Mouse (Mus musculus): Measurements from ENCODE around the gene Olfr1128. TPM values are rescaled to one million over a fixed set of nuclear protein-coding genes. Genes with fewer than 3 reads are reported as not detected.
A peak's percentile ranks its signal among the peaks of the same experiment; 100 is the strongest.
"Not testable (repeated sequence)": the region's sequence is repeated elsewhere in the genome, so short reads cannot be mapped to it uniquely, and the experiment has no call there.

Gene Olfr1128
- polyA plus RNA-seq (2015; fragmentation: Nextera tagmentation; extraction: Ambion mirVana) = not detected in 2 replicates

GRCm38 (mm10) chr2:87545442-87545841 is at the start of gene Olfr1128:
Gene Olfr1128, minus strand, starts transcription at chr2:87545542.
- Histone ChIP-seq H3K27me3 (ENCODE audit: control insufficient read depth, insufficient read depth, low read depth, low read length) (no peaks in the 10 kb centered on the region), H3K4me2 (ENCODE audit: low read length) (no peak within 1 kb of the TSS), H3K27ac (ENCODE audit: low read length) (no peak within 1 kb of the TSS), H3K9me3 (replicated peaks; ENCODE audit: control insufficient read depth, low read length, poor library complexity, severe bottlenecking) (no peaks in the 10 kb centered on the region), H3K4me3 (ENCODE audit: low read depth, low read length) (no peak within 1 kb of the TSS), H3K36me3 (ENCODE audit: control insufficient read depth, insufficient read depth, low read length) (no peaks in the 10 kb centered on the region), H3K9ac (ENCODE audit: low read depth, low read length) (no peak within 1 kb of the TSS), H3K4me1 (ENCODE audit: control insufficient read depth, insufficient read depth, low read length) (no peaks in the 10 kb centered on the region)
- no peak for ATAC-seq
- 96% methylated on average over 1 of the region's 1 CpGs for WGBS

GRCm38 (mm10) chr2:87573602-87574001 is 28.3 kb upstream of the Olfr1128 start, which contains the start of gene Olfr1129:
Gene Olfr1129, plus strand, starts transcription at chr2:87573902.
- WGBS = 70% methylated on average over 1 of the region's 1 CpGs
- not testable (repeated sequence) for ATAC-seq; H3K4me2 ChIP-seq (ENCODE audit: low read length); H3K4me3 ChIP-seq (ENCODE audit: low read depth, low read length); H3K27ac ChIP-seq (ENCODE audit: low read length); H3K9ac ChIP-seq (ENCODE audit: low read depth, low read length); H3K36me3 ChIP-seq (ENCODE audit: control insufficient read depth, insufficient read depth, low read length); H3K4me1 ChIP-seq (ENCODE audit: control insufficient read depth, insufficient read depth, low read length); H3K27me3 ChIP-seq (ENCODE audit: control insufficient read depth, insufficient read depth, low read depth, low read length); H3K9me3 ChIP-seq (replicated peaks; ENCODE audit: control insufficient read depth, low read length, poor library complexity, severe bottlenecking)

- no peak for ATAC-seq
- no peak overlapping the region for H3K27ac ChIP-seq (ENCODE audit: low read length)
- 63% methylated on average over 2 of the region's 2 CpGs for WGBS
Observed at GRCm38 (mm10) chr2:87534826-87535225, 10.5 kb downstream of the Olfr1128 start.

GRCm38 (mm10) chr2:87531496-87531895 is 13.8 kb downstream of the Olfr1128 start, which contains the start of gene Olfr153:
Gene Olfr153, plus strand, starts transcription at chr2:87531796.
- H3K9ac ChIP-seq (ENCODE audit: low read depth, low read length) = no peak within 1 kb of the TSS
- no peak for ATAC-seq
- no peaks in the 10 kb centered on the region for H3K27me3 ChIP-seq (ENCODE audit: control insufficient read depth, insufficient read depth, low read depth, low read length)
- no peaks in the 10 kb centered on the region for H3K9me3 ChIP-seq (replicated peaks; ENCODE audit: control insufficient read depth, low read length, poor library complexity, severe bottlenecking)
- no peak within 1 kb of the TSS for H3K4me3 ChIP-seq (ENCODE audit: low read depth, low read length)
- no peaks in the 10 kb centered on the region for H3K36me3 ChIP-seq (ENCODE audit: control insufficient read depth, insufficient read depth, low read length)
- H3K27ac ChIP-seq (ENCODE audit: low read length) = no peak within 1 kb of the TSS
- H3K4me2 ChIP-seq (ENCODE audit: low read length) = no peak within 1 kb of the TSS
- H3K4me1 ChIP-seq (ENCODE audit: control insufficient read depth, insufficient read depth, low read length) = no peaks in the 10 kb centered on the region

More at GRCm38 (mm10) chr2:87534826-87535225, 10.5 kb downstream of the Olfr1128 start:
- H3K9ac ChIP-seq (ENCODE audit: low read depth, low read length) = no peak overlapping the region
- no peaks in the 10 kb centered on the region for H3K27me3 ChIP-seq (ENCODE audit: control insufficient read depth, insufficient read depth, low read depth, low read length)
- H3K4me1 ChIP-seq (ENCODE audit: control insufficient read depth, insufficient read depth, low read length) = no peaks in the 10 kb centered on the region
- H3K4me2 ChIP-seq (ENCODE audit: low read length) = no peak overlapping the region
- no peaks in the 10 kb centered on the region for H3K9me3 ChIP-seq (replicated peaks; ENCODE audit: control insufficient read depth, low read length, poor library complexity, severe bottlenecking)
- no peaks in the 10 kb centered on the region for H3K36me3 ChIP-seq (ENCODE audit: control insufficient read depth, insufficient read depth, low read length)
- no peak overlapping the region for H3K4me3 ChIP-seq (ENCODE audit: low read depth, low read length)

GRCm38 (mm10) chr2:87525899-87526616 is 19.3 kb downstream of the Olfr1128 start:
- Histone ChIP-seq H3K4me3 (ENCODE audit: low read depth, low read length) (peak overlapping the region; percentile 35), H3K4me2 (ENCODE audit: low read length) (peak overlapping the region; percentile 55), H3K9ac (ENCODE audit: low read depth, low read length) (peak overlapping the region; percentile 52; the same call in 1 of the 2 replicates)
- ATAC-seq = peak; percentile 89
- not testable (repeated sequence) for H3K36me3 ChIP-seq (ENCODE audit: control insufficient read depth, insufficient read depth, low read length); H3K27ac ChIP-seq (ENCODE audit: low read length); H3K9me3 ChIP-seq (replicated peaks; ENCODE audit: control insufficient read depth, low read length, poor library complexity, severe bottlenecking); H3K27me3 ChIP-seq (ENCODE audit: control insufficient read depth, insufficient read depth, low read depth, low read length); H3K4me1 ChIP-seq (ENCODE audit: control insufficient read depth, insufficient read depth, low read length)
- WGBS = 21% methylated on average over 38 of the region's 39 CpGs

GRCm38 (mm10) chr2:87520651-87521050 is 24.7 kb downstream of the Olfr1128 start:
- Histone ChIP-seq H3K27ac (ENCODE audit: low read length) (no peak overlapping the region), H3K4me3 (ENCODE audit: low read depth, low read length) (no peak overlapping the region), H3K9ac (ENCODE audit: low read depth, low read length) (no peak overlapping the region), H3K4me1 (ENCODE audit: control insufficient read depth, insufficient read depth, low read length) (no peaks in the 10 kb centered on the region), H3K36me3 (ENCODE audit: control insufficient read depth, insufficient read depth, low read length) (no peaks in the 10 kb centered on the region), H3K27me3 (ENCODE audit: control insufficient read depth, insufficient read depth, low read depth, low read length) (no peaks in the 10 kb centered on the region), H3K4me2 (ENCODE audit: low read length) (no peak overlapping the region), H3K9me3 (replicated peaks; ENCODE audit: control insufficient read depth, low read length, poor library complexity, severe bottlenecking) (no peaks in the 10 kb centered on the region)
- ATAC-seq = no peak
- 88% methylated on average over 4 of the region's 4 CpGs for WGBS

GRCm38 (mm10) chr2:87516581-87516980 is 28.8 kb downstream of the Olfr1128 start:
- ATAC-seq = no peak
- H3K36me3 ChIP-seq (ENCODE audit: control insufficient read depth, insufficient read depth, low read length) = no peaks in the 10 kb centered on the region
- H3K9me3 ChIP-seq (replicated peaks; ENCODE audit: control insufficient read depth, low read length, poor library complexity, severe bottlenecking) = no peaks in the 10 kb centered on the region
- no peak overlapping the region for H3K4me2 ChIP-seq (ENCODE audit: low read length)
- WGBS = 82% methylated on average over 3 of the region's 3 CpGs
- no peak overlapping the region for H3K9ac ChIP-seq (ENCODE audit: low read depth, low read length)
- H3K4me1 ChIP-seq (ENCODE audit: control insufficient read depth, insufficient read depth, low read length) = no peaks in the 10 kb centered on the region
- H3K27ac ChIP-seq (ENCODE audit: low read length) = no peak overlapping the region
- no peak overlapping the region for H3K4me3 ChIP-seq (ENCODE audit: low read depth, low read length)
- no peaks in the 10 kb centered on the region for H3K27me3 ChIP-seq (ENCODE audit: control insufficient read depth, insufficient read depth, low read depth, low read length)

GRCm38 (mm10) chr2:87515457-87516060 is 29.8 kb downstream of the Olfr1128 start:
- WGBS = 85% methylated on average over 7 of the region's 8 CpGs
- H3K4me2 ChIP-seq (ENCODE audit: low read length) = no peak overlapping the region
- no peak for ATAC-seq

GRCm38 (mm10) chr2:87515046-87515445 is 30.3 kb downstream of the Olfr1128 start:
- no peaks in the 10 kb centered on the region for H3K27me3 ChIP-seq (ENCODE audit: control insufficient read depth, insufficient read depth, low read depth, low read length)
- no peak overlapping the region for H3K4me2 ChIP-seq (ENCODE audit: low read length)
- H3K36me3 ChIP-seq (ENCODE audit: control insufficient read depth, insufficient read depth, low read length) = no peaks in the 10 kb centered on the region
- 84% methylated on average over 2 of the region's 2 CpGs for WGBS
- no peak overlapping the region for H3K27ac ChIP-seq (ENCODE audit: low read length)
- H3K9me3 ChIP-seq (replicated peaks; ENCODE audit: control insufficient read depth, low read length, poor library complexity, severe bottlenecking) = no peaks in the 10 kb centered on the region
- no peak overlapping the region for H3K9ac ChIP-seq (ENCODE audit: low read depth, low read length)
- no peaks in the 10 kb centered on the region for H3K4me1 ChIP-seq (ENCODE audit: control insufficient read depth, insufficient read depth, low read length)
- no peak overlapping the region for H3K4me3 ChIP-seq (ENCODE audit: low read depth, low read length)
- no peak for ATAC-seq

More at GRCm38 (mm10) chr2:87515457-87516060, 29.8 kb downstream of the Olfr1128 start:
- Histone ChIP-seq H3K4me3 (ENCODE audit: low read depth, low read length) (no peak overlapping the region), H3K9me3 (replicated peaks; ENCODE audit: control insufficient read depth, low read length, poor library complexity, severe bottlenecking) (no peaks in the 10 kb centered on the region), H3K36me3 (ENCODE audit: control insufficient read depth, insufficient read depth, low read length) (no peaks in the 10 kb centered on the region), H3K27me3 (ENCODE audit: control insufficient read depth, insufficient read depth, low read depth, low read length) (no peaks in the 10 kb centered on the region), H3K27ac (ENCODE audit: low read length) (no peak overlapping the region), H3K4me1 (ENCODE audit: control insufficient read depth, insufficient read depth, low read length) (no peaks in the 10 kb centered on the region), H3K9ac (ENCODE audit: low read depth, low read length) (no peak overlapping the region)
